Mouse (Mus musculus) cerebellum, adult 2 months (tissue): ENCODE measurements around the gene Unc5b.

Experiments used
- CTCF ChIP-seq: fragments of 200-500 bp; IDR thresholded peaks from 2 replicates; pipeline ENCODE4 v1.5.1; 2011; ENCODE audit warnings: low read depth, mild to moderate bottlenecking, control low read depth, low read length, moderate library complexity, borderline replicate concordance; ENCODE audit not compliant: insufficient read depth
- POLR2A ChIP-seq: fragments of 200-500 bp; IDR thresholded peaks from 2 replicates; pipeline ENCODE4 v1.6.1; 2011; ENCODE audit warnings: low read length, control low read depth, borderline replicate concordance; ENCODE audit not compliant: insufficient read depth

DNA sequence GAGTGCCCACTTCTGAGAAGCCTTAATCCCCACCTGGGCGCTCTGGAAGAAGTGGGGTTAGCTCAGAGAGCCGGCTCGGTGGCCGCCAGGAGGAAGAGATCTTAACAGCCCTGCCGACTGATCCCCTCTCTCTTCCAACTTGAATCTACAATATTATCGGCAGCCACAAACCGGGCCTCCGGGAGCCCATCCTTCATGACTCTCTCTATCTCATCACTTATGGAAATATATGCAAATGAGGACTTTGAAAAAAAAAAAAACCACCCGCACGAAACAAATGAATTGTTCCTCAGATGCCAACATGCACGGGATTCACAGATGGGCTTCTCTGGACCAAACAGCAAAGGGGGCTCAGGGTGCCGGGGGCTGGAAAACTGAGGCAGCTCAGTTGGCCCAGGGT, 109.7 kb downstream of the Unc5b start:
- TF ChIP-seq CTCF (no peak), POLR2A (no peak)
